Mouse (Mus musculus) embryonic stem cell, embryonic (primary cell): ENCODE measurements around the gene Dlgap4.

Experiments used
- CTCF ChIA-PET, 4 experiments: fragments of 300-600 bp in 2 of 4; fragments of 350-600 bp in 2 of 4; sonication (Branson Sonifier 250); formaldehyde crosslinking; loops; one replicate each; lab custom pipeline; 2022; ENCODE audit warnings: inconsistent platforms in 2 of 4; lab: Charles Lee
- POLR2A ChIA-PET, 4 experiments: fragments of 300-600 bp in 2 of 4; fragments of 350-600 bp in 2 of 4; sonication (Branson Sonifier 250); formaldehyde crosslinking; loops; one replicate each; lab custom pipeline; 2022; ENCODE audit warnings: antibody characterized with exemption in 4 of 4, inconsistent platforms in 1 of 4; lab: Charles Lee

The Dlgap4 gene

DNA sequence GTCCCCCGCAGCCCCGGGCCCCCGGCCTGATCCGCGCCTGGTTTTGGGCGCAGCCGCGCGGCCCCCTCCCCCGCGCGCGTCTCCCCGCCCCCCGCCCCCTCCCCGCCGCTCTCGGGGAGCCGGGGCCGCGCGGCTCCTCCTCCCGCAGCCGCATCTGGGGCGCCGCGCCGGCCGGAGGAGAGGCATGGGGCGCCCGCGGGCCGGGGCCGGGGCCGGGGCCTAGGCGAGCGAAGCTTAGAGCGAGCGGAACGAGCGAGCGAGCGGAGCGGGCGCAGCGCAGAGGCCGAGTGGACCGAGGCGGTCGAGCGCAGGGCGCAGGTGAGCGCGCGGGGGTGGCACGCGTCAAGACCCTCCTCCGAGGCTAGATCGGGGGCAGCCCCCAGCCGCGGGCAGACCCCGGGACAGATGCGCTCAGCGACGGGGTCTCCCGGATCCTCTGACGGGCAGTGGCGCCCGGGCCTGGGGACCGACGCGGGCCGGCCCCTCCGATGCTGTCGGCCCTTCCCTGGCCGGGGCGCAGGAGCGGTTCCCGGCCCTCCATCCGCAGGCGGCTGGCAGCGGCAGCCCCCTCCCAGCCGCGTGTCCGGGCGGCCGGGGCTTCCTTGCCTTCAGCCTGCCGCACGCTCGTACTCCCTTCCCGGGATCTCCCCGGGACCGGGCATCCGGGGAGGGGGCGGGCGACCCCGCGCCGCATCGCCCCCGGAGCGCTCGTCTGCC, at the start of gene Dlgap4:
Gene Dlgap4, plus strand, starts transcription at position 165 of the 717 bp plus-strand sequence.
- CTCF ChIA-PET, result interaction anchor here in 3 of 4 experiments (0.6 to 2.0 kb wide), 3 partner anchors 11 to 108 kb away, joined by 3 to 5 read pairs (median 4); no protein-coding TSS in a partner anchor
- POLR2A ChIA-PET, result interaction anchor here in 3 of 4 experiments (0.6 to 2.5 kb wide), 14 partner anchors 10 to 632 kb away, joined by 3 to 8 read pairs (median 4); partner anchors contain the start of genes Cpne1 (in 1 of the 3) and Rbm12 (in 1 of the 3)

DNA sequence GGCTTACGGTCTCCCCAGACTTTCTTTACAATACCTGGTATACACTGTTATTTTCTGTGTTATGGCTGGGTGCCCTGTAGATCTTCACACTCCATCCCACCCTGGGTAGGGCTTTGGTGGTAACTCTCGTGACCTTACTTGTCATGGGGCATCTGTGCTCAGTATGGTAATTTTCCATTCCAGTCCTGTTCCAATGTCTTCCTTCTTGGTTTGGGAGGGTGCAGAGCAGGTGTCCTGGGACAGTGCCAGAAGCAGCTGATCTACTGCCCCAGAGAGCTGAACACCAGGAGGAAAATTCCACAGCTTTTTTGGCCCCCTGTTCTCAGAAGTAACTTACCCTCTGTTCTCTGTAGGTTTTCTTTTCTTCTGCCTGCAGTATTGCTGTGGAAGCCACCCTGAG, 47.0 kb upstream of the Dlgap4 start:
- POLR2A ChIA-PET, result interaction anchor here in 2 of 4 experiments (0.7 to 1.6 kb wide), 6 partner anchors 8 to 79 kb away, joined by 3 to 5 read pairs (median 4); no protein-coding TSS in a partner anchor
- CTCF ChIA-PET, result no interaction called here

DNA sequence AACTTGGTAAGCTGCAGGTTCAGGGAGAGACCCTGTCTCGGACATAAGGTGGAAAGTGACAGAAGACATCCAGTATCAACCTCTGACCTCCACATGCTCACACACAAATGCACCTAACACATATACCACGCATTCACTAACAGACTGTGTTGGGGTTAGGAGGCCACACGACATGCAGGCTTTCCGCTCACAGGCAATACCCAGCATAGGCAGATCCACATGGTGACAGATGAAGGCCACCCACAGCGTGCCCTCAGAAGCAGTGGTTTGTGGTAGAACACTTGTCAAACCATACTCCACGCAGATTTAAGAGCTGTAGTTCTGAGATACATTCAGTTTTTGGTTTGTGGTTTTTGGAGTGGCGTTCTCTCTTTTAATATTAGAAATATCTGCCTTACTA, 44.9 kb upstream of the Dlgap4 start:
- ChIA-PET POLR2A (interaction anchor here in 2 of 4 experiments (0.6 to 1.3 kb wide), 2 partner anchors 13 to 32 kb away, joined by 3 to 4 read pairs; no protein-coding TSS in a partner anchor), CTCF (interaction anchor here in 1 of 4 experiments (1.0 kb wide), 1 partner anchor 949 kb away, joined by 3 read pairs; no protein-coding TSS in a partner anchor)

DNA sequence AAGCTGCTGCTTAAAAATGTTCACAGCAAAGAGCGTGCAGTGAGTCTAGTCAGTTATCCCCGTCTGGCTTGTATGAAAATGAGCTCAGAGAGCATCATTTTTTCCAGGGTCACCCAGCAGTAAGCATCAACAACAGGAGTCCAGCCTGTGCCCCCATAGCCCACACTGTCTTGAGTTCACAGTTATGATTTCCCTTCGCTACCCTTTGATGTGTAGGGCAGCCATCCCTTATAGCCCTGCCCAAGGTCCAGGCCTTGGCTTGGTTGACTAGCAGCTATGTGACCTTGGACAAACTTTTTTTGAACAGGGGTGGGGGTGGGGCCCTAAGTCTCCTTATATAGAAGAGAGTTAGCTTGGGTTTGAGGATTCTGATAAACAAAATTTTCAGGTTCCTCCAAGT, 44.2 kb upstream of the Dlgap4 start:
- POLR2A ChIA-PET, result interaction anchor here (0.6 to 1.3 kb wide), 7 partner anchors 12 to 1065 kb away, joined by 3 to 6 read pairs (median 3); partner anchors contain the start of gene Aar2 (in 1 of the 4)
- CTCF ChIA-PET, result interaction anchor here in 1 of 4 experiments (0.6 to 1.0 kb wide), 2 partner anchors 11 to 950 kb away, joined by 3 read pairs; no protein-coding TSS in a partner anchor

DNA sequence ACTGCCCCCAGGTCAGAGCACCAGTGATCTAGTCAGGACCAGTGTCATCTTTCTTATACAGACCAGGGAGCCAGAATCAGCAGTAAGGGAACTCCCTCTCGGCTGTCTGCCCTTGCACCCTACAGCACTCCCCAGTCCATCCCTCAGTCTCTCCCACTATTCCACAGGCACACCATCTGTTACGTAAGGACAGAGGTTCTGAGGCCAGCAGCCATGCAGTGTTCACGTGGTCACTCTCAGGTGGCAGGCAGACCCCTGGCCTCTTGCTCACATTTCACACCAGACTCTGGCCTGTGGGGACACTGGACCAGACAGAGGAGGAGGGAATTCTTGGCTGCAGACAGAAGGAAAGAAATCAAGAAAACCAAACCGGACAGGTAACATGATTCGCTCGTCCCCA, 42.0 kb upstream of the Dlgap4 start:
- POLR2A ChIA-PET, result no interaction called here

DNA sequence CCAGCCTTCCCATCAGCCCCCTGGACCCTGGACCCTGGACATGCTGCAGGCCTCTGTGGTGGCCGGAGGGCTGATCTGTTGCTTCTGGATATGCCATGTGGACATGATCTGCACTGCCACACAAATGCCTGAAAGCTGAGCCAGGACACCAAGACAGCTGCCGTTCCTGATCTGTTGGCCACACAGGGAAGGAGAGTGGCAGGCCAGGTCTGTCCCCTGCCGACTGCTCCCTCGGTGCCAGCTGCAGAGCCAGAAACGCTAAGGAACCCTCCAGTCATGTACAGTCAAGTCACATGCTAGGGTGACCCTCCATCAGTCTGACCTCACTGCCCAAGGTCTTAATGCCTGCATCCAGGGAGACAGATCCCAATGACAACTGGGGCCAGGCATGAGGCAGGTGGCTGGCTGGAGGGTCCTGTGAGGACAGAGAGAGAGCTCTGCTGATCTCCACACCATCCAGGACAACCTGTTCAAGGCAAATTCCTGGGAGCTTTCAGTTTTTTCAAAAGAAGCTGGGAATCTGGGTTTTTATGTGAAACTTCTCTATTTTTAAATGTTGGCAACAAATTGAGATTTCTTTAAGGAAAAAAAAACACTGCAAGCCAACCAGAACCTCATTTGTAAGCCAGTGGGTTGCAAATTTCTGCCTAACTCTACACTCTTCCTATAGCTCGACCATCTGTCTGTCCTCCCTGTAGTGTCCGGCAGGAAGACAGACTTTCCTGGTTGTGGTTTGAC, 36.5 kb upstream of the Dlgap4 start:
- ChIA-PET CTCF (interaction anchor here in 1 of 4 experiments (0.7 kb wide), 1 partner anchor 255 kb away, joined by 4 read pairs; no protein-coding TSS in a partner anchor), POLR2A (interaction anchor here in 3 of 4 experiments (0.5 to 1.6 kb wide), 6 partner anchors 10 to 265 kb away, joined by 3 to 4 read pairs (median 3); partner anchors contain the start of genes Aar2 (in 1 of the 3), Cnbd2 (in 1 of the 3) and Scand1 (in 1 of the 3))

More for the DNA sequence above, 42.0 kb upstream of the Dlgap4 start:
- CTCF ChIA-PET, result no interaction called here

DNA sequence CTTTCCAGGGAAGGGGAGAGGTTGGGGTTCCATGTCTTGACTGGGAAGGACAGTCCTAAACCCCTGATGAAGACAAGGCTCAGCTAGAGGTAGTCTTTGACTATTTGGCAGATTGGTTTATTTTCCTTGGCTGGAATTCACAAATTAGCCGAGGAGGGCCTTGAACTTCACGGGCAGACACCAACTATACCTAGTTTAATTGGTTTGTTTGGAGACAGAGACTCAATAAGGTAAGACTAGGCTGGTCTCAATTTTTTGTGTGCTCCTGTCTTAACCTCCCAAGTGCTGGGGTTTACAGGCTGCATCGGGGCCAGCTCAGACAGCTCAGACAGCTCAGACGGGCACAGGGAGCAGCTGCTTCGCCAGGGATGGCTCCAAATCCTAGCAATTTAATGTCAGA, 33.0 kb upstream of the Dlgap4 start:
- ChIA-PET CTCF (interaction anchor here in 2 of 4 experiments (0.6 kb wide), 3 partner anchors 11 to 379 kb away, joined by 3 read pairs; no protein-coding TSS in a partner anchor), POLR2A (interaction anchor here in 1 of 4 experiments (0.8 to 2.3 kb wide), 3 partner anchors 21 to 129 kb away, joined by 4 to 8 read pairs (median 5); partner anchors contain the start of gene Aar2)

DNA sequence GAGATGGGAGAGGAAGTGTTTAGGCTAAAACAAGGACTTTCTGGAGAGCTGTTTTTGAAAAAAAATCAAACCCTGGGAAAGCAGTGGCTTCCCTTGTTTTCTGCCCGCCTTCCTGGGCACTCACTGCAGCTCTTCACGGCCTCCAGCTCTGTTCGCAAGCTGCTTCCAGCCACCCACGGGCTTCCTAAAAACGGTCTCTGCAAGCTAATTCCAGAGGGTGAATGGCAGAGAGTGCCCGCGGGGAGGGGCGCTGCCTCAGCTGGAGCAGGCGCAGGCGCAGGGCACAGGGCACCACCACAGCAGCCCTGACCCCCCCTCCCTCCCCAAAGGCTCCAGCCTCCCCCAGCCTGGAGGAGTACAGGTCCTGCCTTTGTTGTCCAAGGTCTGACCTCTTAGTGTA, 32.3 kb upstream of the Dlgap4 start:
- CTCF ChIA-PET, result interaction anchor here in 2 of 4 experiments (0.6 to 0.7 kb wide), 3 partner anchors 31 to 380 kb away, joined by 3 read pairs; no protein-coding TSS in a partner anchor
- POLR2A ChIA-PET, result interaction anchor here in 2 of 4 experiments (1.0 to 2.3 kb wide), 3 partner anchors 34 to 307 kb away, joined by 4 to 8 read pairs (median 4); partner anchors contain the start of gene Aar2 (in 1 of the 2)

DNA sequence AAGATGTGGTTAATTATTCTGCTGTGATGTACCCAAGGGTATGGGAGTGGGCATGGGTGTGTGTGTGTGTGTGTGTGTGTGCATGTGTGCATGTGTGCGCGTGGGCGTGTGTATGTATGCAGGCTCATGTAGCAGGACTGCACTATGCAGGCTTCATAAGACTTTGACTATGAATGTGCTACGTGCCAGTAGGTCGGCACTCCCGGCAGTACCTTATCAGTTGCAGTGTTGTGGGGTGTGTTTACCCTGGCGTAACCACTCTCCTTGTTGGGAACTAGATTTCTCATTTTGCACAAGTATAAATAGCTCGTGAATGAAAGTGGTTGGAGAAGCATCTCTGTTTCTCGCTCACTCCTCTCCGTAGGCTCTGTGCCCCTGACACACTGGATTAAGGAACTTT, 30.6 kb upstream of the Dlgap4 start:
- ChIA-PET POLR2A (no interaction called here), CTCF (interaction anchor here in 1 of 4 experiments (1.2 kb wide), 1 partner anchor 76 kb away, joined by 4 read pairs; no protein-coding TSS in a partner anchor)

DNA sequence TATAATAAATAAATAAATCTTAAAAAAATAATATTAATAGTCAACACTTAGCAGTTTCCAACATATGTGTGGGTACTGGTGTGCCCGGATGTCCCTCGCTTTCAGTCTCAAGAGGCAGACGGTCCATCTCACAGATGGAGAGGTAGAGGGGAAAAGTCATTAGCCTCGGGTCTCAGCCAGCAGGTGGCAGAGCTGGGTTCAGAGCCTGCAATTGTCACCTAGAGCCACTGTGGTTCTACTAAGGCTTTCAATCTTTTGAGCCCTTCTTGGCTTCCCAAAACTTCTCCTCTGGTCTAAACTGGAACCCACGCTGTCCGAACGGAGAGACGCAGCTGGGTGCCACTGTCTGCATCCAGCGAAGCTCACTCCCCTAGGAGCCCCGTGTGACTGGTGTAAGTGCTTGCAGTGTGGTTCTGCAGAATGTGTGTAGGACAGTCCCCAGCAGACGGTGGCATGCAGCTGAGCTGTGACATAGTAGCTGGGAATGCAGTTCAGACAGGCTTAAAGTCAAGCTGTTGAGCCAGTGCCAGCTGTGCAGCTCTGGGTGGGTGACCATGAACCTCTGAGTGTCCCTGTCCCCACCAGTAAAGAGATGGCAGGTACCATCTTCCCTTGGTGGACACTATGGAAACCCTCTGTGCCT, 29.2 kb upstream of the Dlgap4 start:
- ChIA-PET CTCF (interaction anchor here in 3 of 4 experiments (0.5 to 1.2 kb wide), 10 partner anchors 13 to 1066 kb away, joined by 3 to 7 read pairs (median 4); partner anchors contain the start of genes Acss2 (in 1 of the 3) and Ggt7 (in 1 of the 3)), POLR2A (no interaction called here)

DNA sequence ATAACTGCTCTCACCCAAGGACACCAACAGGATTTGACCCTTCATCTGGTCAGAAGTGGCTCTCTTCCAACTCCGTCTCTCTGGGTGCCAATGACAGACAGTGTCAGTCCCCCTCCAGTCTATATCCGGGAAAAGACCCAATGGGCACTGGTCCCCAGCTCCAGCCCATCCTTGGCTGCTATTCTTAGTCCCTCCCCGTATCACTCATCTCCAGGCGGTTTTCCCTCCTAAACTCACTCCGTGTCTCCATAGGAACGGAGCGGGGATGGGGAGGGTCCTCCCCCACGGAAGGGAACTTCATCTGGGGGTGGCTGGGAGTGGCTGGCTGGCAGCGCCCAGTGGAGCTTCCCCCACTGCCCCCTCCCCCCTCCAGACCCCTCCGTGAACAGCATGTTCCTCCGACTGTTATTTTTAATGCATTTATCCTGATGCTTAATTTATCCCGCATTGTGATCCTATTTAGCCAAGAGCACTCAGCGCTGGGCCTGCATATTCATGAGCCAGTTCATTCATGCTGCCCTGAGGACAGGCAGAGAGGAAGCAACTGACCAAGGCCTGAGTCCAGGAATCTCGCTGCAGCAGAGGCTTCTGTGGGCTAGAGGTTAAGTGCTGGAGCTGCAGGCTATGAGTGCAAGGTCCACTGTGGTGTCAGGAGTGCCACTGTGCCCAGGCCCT, 28.6 kb upstream of the Dlgap4 start:
- POLR2A ChIA-PET, result no interaction called here
- CTCF ChIA-PET, result interaction anchor here (0.5 to 1.2 kb wide), 8 partner anchors 18 to 1067 kb away, joined by 3 to 5 read pairs (median 4); partner anchors contain the start of genes Acss2 (in 1 of the 4) and Ggt7 (in 1 of the 4)

DNA sequence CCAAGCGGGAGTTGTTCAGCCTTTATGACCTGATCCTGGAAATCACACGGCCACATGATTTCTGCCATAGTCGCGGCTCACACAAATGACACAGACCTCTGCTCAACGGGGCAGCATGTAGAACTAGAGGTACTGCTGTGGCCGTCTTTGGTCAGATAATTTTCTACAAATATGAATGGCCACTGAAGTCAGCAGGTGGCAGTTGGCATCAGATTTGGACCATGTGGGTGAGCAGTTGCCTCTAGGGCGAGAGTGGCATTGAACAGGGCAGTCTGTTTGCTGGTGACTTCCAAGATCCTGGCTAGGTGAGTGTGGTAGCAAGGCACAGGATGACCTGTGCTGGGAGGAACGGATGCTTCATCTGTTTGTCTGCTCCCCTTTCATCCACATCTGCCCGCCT, 24.0 kb upstream of the Dlgap4 start:
- POLR2A ChIA-PET, result no interaction called here
- CTCF ChIA-PET, result no interaction called here

DNA sequence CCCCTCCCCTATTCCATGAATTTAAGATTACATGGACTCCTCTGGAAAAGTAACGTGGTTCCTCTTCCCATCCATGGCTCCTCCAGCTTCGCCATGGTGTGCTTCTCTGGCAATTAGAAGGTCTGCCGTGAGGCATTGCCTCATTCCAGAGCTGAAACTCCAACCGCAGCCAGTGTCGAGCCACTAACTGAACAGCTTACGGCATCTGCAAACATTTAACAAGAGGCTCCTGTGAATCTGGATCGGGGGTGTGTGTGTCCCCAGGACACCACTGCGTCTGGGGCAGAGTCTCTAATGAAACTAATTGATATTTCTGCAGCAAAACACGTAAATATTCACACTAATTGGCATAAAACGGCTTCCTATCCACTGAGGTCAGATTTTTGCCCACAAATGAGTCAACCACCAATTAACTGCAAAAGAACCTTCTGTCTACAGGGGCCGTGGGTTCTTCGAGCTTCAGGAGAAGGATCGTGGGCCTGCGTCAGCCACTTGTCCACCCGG, 18.5 kb upstream of the Dlgap4 start:
- ChIA-PET POLR2A (interaction anchor here in 3 of 4 experiments (0.5 to 1.5 kb wide), 5 partner anchors 9 to 540 kb away, joined by 3 to 5 read pairs (median 4); partner anchors contain the start of gene Samhd1 (in 1 of the 3)), CTCF (interaction anchor here in 2 of 4 experiments (0.6 to 0.7 kb wide), 2 partner anchors 64 to 1077 kb away, joined by 4 to 11 read pairs; no protein-coding TSS in a partner anchor)

DNA sequence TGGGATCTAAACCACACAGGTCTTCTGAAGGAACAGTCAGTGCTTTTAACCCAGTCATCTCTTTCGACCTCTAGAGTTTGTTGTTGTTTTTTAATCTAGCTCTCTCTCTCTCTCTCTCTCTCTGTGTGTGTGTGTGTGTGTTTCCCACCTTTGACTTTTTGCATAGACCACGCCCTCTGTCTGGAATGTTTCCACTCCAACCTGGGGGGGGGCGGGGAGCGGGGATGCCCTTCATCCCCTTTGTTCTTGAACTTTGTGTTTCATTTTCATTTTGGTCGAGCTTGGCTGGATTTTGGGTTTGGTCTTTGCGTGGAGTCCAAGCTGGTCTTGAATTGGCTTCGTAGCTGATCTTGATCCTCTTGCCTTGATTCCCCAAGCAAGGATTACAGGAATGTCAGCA, 10.9 kb upstream of the Dlgap4 start:
- CTCF ChIA-PET, result interaction anchor here (0.6 to 1.7 kb wide), 7 partner anchors 10 to 939 kb away, joined by 3 to 6 read pairs (median 4); partner anchors contain the start of gene Dlgap4 (in 1 of the 4)
- POLR2A ChIA-PET, result interaction anchor here (0.7 to 4.7 kb wide), 16 partner anchors 10 to 370 kb away, joined by 3 to 23 read pairs (median 5); no protein-coding TSS in a partner anchor

DNA sequence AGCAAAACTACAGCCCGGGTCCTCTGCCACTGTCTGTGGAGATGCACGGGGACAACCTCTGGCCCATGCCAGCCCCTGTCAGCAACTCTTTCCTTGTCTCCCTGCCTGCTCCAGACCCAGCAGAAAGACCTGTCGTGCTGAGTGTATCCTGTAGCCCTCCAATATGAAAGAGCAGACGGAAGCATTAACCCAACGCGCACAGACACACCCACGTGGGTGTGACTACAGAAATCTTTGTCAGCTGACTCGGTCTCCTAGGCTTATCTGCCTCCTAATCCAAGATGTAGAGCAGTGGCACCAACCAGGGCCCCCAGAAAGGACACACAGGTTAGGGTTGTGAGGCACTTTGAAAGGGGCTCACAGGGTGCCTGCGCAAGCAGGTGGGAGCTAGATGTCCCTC, 9.8 kb upstream of the Dlgap4 start:
- ChIA-PET POLR2A (interaction anchor here in 3 of 4 experiments (0.5 to 4.7 kb wide), 19 partner anchors 9 to 237 kb away, joined by 3 to 23 read pairs (median 5); no protein-coding TSS in a partner anchor), CTCF (interaction anchor here in 1 of 4 experiments (1.7 kb wide), 1 partner anchor 19 kb away, joined by 4 read pairs; no protein-coding TSS in a partner anchor)

DNA sequence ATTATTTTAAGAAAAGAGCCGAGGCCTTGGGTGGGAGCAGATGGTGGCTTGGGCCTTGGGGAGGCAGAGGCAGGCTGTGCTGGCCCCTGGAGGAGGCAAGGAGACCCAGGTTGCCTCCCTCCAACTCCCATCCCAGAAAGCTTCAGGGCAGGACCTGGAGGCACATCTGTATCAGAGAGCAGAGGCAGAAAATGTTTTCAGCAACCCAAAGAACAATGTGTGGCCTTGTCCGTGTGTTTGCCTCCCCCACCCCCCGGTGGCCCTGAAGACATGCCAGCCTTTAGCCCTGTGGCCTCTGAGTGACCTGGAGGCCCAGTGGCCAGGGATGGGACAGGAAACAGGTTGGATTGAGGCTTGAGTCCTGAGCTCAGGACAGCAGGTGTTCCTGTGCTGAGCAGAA, 8.4 kb upstream of the Dlgap4 start:
- POLR2A ChIA-PET, result interaction anchor here in 1 of 4 experiments (0.6 to 4.7 kb wide), 7 partner anchors 7 to 236 kb away, joined by 3 to 23 read pairs (median 5); no protein-coding TSS in a partner anchor
- CTCF ChIA-PET, result interaction anchor here in 1 of 4 experiments (1.1 kb wide), 1 partner anchor 8 kb away, joined by 4 read pairs; no protein-coding TSS in a partner anchor
